Mouse (Mus musculus) E14TG2a.4 (cell line): Measurements from ENCODE around the gene Hinfp.

Experiments
- CTCF ChIP-seq: conservative IDR thresholded peaks from 2 replicates; pipeline ENCODE4 v1.5.1; 2014; ENCODE audit warnings: low read length
- POU5F1 ChIP-seq: IDR thresholded peaks from 2 replicates; pipeline ENCODE4 v1.6.1; 2014; ENCODE audit warnings: low read length, borderline replicate concordance

GRCm38 (mm10) chr9:44310750-44311135, 5.3 kb upstream of the Hinfp start:
- no peak for TF ChIP-seq CTCF
- no peak for TF ChIP-seq POU5F1
